Mouse (Mus musculus): Measurements from ENCODE around the gene Abhd4. TPM values are rescaled to one million over a fixed set of nuclear protein-coding genes. Genes with fewer than 3 reads are reported as not detected.
A peak's percentile ranks its signal among the peaks of the same experiment; 100 is the strongest.

The Abhd4 gene
- 118 and 121 TPM in 2 replicates for polyA plus RNA-seq (2014; fragmentation: Nextera tagmentation; extraction: Ambion mirVana)

DNA sequence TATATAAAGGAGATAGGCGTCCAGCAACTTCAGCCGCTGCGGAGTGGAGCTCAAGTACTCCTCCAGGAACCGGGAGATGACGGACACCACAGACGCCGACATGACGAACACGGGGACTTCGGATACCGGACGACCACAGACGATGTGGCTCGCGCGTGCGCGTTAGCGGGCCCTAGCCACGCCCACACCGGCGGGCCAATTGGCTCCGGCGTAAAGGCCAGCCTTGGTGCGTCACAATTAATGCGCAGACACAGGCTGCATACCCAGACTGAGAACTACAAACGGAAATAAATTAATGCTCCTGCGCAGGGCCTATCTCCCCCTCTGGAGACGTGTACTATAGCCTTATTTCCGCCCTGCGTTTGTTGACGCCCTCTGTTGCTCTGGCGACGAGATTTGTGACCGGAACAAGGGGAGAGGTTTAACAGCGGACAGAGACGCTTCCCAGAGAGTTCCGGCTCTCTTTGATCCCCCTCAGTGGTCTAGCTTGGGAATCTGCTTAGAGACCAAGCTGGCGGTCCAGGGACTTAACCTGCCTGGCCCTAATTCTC lies at the start of gene Abhd4, which contains the start of gene Dad1:
TSS of gene Abhd4 (plus strand) at position 448 of the 551 bp plus-strand sequence.
TSS of gene Dad1 (minus strand) at position 364 of the 551 bp plus-strand sequence.
- Histone ChIP-seq H3K9me3 (ENCODE audit: control insufficient read depth, low read length) (no peaks in the 10 kb centered on the region), H3K9ac (ENCODE audit: low read length) (peak within 1 kb of the TSS; percentile 83), H3K4me3 (ENCODE audit: control insufficient read depth in 1 of 2, insufficient read depth in 1 of 2, low read depth in 1 of 2, low read length in 2 of 2) (peak within 1 kb of the TSS; percentile 63 to 72), H3K36me3 (ENCODE audit: control insufficient read depth, insufficient read depth, low read length) (peaks cover 4% of the 10 kb centered on the region; the same call in 1 of the 2 replicates), H3K4me2 (ENCODE audit: low read length) (peak within 1 kb of the TSS; percentile 70), H3K27me3 (ENCODE audit: control insufficient read depth, insufficient read depth, low read length) (no peaks in the 10 kb centered on the region), H3K27ac (replicated peaks in 1 of 2; ENCODE audit: control insufficient read depth in 1 of 2, insufficient read depth in 1 of 2, low read depth in 2 of 2, low read length in 2 of 2) (peak within 1 kb of the TSS; percentile 88 to 97), H3K4me1 (ENCODE audit: control insufficient read depth in 2 of 2, insufficient read depth in 2 of 2, low read length in 2 of 2) (peaks cover 8 to 24% of the 10 kb centered on the region in 2 experiments)
- ATAC-seq (ENCODE audit: insufficient number of reproducible peaks, insufficient read depth, low FRiP score, low read depth), result peak; percentile 99
- under 1% methylated on average over 39 of the region's 39 CpGs for WGBS

DNA sequence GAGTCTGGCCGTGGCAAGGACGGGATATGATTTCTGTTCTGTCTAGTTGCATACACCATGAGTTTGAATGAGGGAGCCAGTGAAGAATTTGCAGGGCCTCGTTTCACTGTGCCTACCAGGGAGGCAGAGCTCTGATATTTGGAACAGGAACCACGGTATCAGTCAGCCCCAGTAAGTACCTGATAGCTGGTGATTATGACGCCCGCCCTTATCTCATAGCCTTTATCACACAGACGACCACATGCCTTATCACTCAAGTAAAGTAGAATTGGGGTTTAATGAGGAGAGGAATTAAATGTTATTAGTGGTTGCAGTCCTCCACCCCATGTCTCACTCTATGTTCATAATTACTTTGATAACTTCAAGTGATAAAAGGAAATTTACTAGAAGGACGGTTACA lies 49.7 kb upstream of the Abhd4 start:
- Histone ChIP-seq H3K4me1 (ENCODE audit: control insufficient read depth in 2 of 2, insufficient read depth in 2 of 2, low read length in 2 of 2) (peaks cover 15 to 22% of the 10 kb centered on the region in 2 experiments), H3K36me3 (ENCODE audit: control insufficient read depth, insufficient read depth, low read length) (no peaks in the 10 kb centered on the region), H3K9ac (ENCODE audit: low read length) (no peak overlapping the region), H3K9me3 (ENCODE audit: control insufficient read depth, low read length) (no peaks in the 10 kb centered on the region), H3K27ac (replicated peaks in 1 of 2; ENCODE audit: control insufficient read depth in 1 of 2, insufficient read depth in 1 of 2, low read depth in 2 of 2, low read length in 2 of 2) (no peak overlapping the region), H3K27me3 (ENCODE audit: control insufficient read depth, insufficient read depth, low read length) (no peaks in the 10 kb centered on the region), H3K4me2 (ENCODE audit: low read length) (no peak overlapping the region), H3K4me3 (ENCODE audit: control insufficient read depth in 1 of 2, insufficient read depth in 1 of 2, low read depth in 1 of 2, low read length in 2 of 2) (no peak overlapping the region)
- 28% methylated on average over 8 of the region's 8 CpGs for WGBS
- ATAC-seq (ENCODE audit: insufficient number of reproducible peaks, insufficient read depth, low FRiP score, low read depth), result no peak

DNA sequence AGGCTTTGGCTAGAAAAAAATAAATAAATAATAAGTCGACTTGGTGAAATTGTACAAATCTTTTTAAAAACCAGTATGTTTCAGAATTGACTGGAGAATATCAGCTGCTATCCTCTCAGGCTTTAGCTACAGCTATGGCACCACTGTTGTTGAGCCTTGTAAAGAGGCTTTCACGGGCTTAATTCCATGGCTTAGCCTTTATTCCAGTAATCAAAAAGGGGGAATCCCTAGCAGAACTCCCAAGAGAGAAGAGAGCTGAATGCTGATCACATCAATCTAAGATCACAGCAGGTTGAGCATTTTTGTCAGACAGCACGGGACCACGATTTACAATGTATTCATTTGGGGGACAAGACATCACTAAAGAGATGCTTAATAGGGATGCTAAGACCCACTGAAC lies 49.2 kb upstream of the Abhd4 start:
- peaks cover 15 to 22% of the 10 kb centered on the region in 2 experiments for H3K4me1 ChIP-seq (ENCODE audit: control insufficient read depth in 2 of 2, insufficient read depth in 2 of 2, low read length in 2 of 2)
- no peak overlapping the region for H3K27ac ChIP-seq (replicated peaks in 1 of 2; ENCODE audit: control insufficient read depth in 1 of 2, insufficient read depth in 1 of 2, low read depth in 2 of 2, low read length in 2 of 2)
- H3K4me3 ChIP-seq (ENCODE audit: control insufficient read depth in 1 of 2, insufficient read depth in 1 of 2, low read depth in 1 of 2, low read length in 2 of 2), result no peak overlapping the region
- no peak overlapping the region for H3K9ac ChIP-seq (ENCODE audit: low read length)
- H3K4me2 ChIP-seq (ENCODE audit: low read length), result no peak overlapping the region
- 81% methylated on average over 4 of the region's 4 CpGs for WGBS
- H3K27me3 ChIP-seq (ENCODE audit: control insufficient read depth, insufficient read depth, low read length), result no peaks in the 10 kb centered on the region
- no peak for ATAC-seq (ENCODE audit: insufficient number of reproducible peaks, insufficient read depth, low FRiP score, low read depth)
- no peaks in the 10 kb centered on the region for H3K9me3 ChIP-seq (ENCODE audit: control insufficient read depth, low read length)
- no peaks in the 10 kb centered on the region for H3K36me3 ChIP-seq (ENCODE audit: control insufficient read depth, insufficient read depth, low read length)

DNA sequence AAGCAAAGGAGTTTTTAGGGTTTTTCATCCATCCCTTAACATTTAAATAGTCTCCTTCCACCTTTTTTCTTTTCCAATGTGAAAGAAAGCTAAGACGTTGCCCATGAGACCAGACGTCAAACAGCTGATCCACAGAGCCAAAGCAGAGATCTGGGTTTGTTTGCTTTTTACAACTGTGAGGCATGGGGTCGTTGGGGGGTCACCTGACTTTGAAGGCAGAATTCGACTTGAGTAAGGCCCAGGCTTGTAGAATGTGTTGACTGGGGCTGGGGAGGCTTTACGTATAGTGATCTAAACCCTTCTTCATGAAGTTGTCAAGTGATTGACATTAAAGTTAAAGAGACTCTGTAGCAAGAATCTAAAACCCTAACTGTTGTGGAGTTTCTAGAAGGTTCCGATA lies 48.1 kb upstream of the Abhd4 start:
- H3K36me3 ChIP-seq (ENCODE audit: control insufficient read depth, insufficient read depth, low read length), result no peaks in the 10 kb centered on the region
- ATAC-seq (ENCODE audit: insufficient number of reproducible peaks, insufficient read depth, low FRiP score, low read depth), result no peak
- no peaks in the 10 kb centered on the region for H3K9me3 ChIP-seq (ENCODE audit: control insufficient read depth, low read length)
- H3K9ac ChIP-seq (ENCODE audit: low read length), result no peak overlapping the region
- no peak overlapping the region for H3K27ac ChIP-seq (replicated peaks in 1 of 2; ENCODE audit: control insufficient read depth in 1 of 2, insufficient read depth in 1 of 2, low read depth in 2 of 2, low read length in 2 of 2)
- H3K4me3 ChIP-seq (ENCODE audit: control insufficient read depth in 1 of 2, insufficient read depth in 1 of 2, low read depth in 1 of 2, low read length in 2 of 2), result no peak overlapping the region
- WGBS, result 54% methylated on average over 6 of the region's 6 CpGs
- peaks cover 15 to 22% of the 10 kb centered on the region in 2 experiments for H3K4me1 ChIP-seq (ENCODE audit: control insufficient read depth in 2 of 2, insufficient read depth in 2 of 2, low read length in 2 of 2)
- no peak overlapping the region for H3K4me2 ChIP-seq (ENCODE audit: low read length)
- no peaks in the 10 kb centered on the region for H3K27me3 ChIP-seq (ENCODE audit: control insufficient read depth, insufficient read depth, low read length)

DNA sequence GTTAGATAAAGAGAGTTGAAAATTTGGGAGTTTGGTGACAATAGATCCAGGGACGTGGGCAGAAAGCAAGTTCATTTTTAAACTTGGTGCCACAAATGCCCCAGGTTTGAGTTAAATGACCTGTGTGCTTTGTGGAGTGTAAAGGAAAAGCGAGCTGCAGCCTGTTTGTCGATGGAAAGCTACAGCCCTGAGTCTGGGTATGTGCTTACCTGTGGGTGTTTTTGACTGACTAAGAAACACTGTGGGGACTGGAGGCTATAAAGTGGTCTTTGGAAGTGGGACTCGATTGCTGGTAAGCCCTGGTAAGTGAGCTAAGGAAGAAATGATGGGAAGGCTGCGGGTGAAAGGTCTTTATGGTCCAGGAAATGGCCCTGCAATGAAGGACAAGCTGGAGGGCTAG lies 47.7 kb upstream of the Abhd4 start:
- H3K9ac ChIP-seq (ENCODE audit: low read length), result no peak overlapping the region
- no peaks in the 10 kb centered on the region for H3K36me3 ChIP-seq (ENCODE audit: control insufficient read depth, insufficient read depth, low read length)
- H3K9me3 ChIP-seq (ENCODE audit: control insufficient read depth, low read length), result no peaks in the 10 kb centered on the region
- no peak overlapping the region for H3K4me3 ChIP-seq (ENCODE audit: control insufficient read depth in 1 of 2, insufficient read depth in 1 of 2, low read depth in 1 of 2, low read length in 2 of 2)
- peaks cover 15 to 22% of the 10 kb centered on the region in 2 experiments for H3K4me1 ChIP-seq (ENCODE audit: control insufficient read depth in 2 of 2, insufficient read depth in 2 of 2, low read length in 2 of 2)
- no peak for ATAC-seq (ENCODE audit: insufficient number of reproducible peaks, insufficient read depth, low FRiP score, low read depth)
- no peak overlapping the region for H3K4me2 ChIP-seq (ENCODE audit: low read length)
- no peaks in the 10 kb centered on the region for H3K27me3 ChIP-seq (ENCODE audit: control insufficient read depth, insufficient read depth, low read length)
- H3K27ac ChIP-seq (replicated peaks in 1 of 2; ENCODE audit: control insufficient read depth in 1 of 2, insufficient read depth in 1 of 2, low read depth in 2 of 2, low read length in 2 of 2), result no peak overlapping the region
- 79% methylated on average over 5 of the region's 5 CpGs for WGBS

DNA sequence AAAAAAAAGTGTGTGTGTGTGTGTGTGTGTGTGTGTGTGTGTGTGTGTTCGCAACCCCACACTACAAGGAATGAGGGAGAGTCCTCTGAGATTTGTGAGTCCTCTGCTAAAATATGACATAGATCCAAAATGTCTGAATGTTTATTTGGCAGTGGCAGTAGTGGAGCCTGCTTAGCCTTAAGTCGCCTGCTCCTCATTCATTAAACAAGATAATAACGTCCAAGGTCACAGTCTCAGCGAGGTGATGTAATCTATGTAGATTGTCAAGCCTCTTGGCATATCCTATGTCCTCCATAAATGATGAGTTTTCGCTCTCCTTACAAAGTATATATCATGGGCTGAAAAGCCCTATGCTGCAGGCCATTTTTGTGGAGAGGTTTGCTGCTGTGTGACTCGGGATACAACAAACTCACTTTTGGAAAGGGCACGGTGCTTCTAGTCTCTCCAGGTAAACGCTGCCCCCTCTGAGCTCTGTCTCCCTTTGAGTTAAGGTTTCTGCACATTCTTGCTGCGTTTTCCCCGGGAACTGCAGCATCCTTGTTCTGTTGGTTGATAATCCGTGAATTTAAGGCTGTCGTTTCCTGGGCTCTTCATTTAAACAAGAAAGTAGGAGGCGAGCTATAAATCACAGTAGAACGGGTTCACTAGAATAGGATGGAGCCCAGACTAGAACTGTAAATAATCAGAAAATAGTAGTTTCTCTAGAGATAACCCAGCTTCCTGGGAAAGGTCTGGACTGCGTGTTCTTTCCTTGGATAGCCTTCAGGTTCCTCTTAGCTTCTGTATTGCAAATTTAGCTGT lies 47.0 kb upstream of the Abhd4 start:
- ATAC-seq (ENCODE audit: insufficient number of reproducible peaks, insufficient read depth, low FRiP score, low read depth), result no peak
- WGBS, result 49% methylated on average over 15 of the region's 15 CpGs

DNA sequence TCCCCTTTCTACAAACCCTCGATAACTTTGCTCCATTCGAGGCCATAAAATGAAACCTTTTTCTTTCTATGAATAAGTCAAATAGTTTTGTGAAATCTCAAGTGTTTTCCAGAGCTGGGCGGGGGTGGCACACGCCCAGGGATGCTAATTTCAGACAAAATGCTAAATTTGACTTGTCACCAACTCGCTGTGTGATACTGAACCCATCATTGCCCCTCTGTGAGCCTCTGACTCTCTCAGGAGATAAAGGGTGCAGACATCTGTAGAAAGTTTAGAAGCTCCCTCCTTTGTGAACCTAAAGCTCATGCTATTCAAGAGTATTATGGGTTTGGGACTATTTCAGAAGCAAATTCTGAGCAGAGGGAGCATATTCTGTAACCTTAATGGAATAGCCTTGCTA lies 46.1 kb upstream of the Abhd4 start:
- no peak overlapping the region for H3K4me3 ChIP-seq (ENCODE audit: control insufficient read depth in 1 of 2, insufficient read depth in 1 of 2, low read depth in 1 of 2, low read length in 2 of 2)
- no peaks in the 10 kb centered on the region for H3K27me3 ChIP-seq (ENCODE audit: control insufficient read depth, insufficient read depth, low read length)
- H3K36me3 ChIP-seq (ENCODE audit: control insufficient read depth, insufficient read depth, low read length), result no peaks in the 10 kb centered on the region
- H3K4me1 ChIP-seq (ENCODE audit: control insufficient read depth in 2 of 2, insufficient read depth in 2 of 2, low read length in 2 of 2), result peaks cover 15 to 22% of the 10 kb centered on the region in 2 experiments
- 48% methylated on average over 5 of the region's 5 CpGs for WGBS
- no peak overlapping the region for H3K4me2 ChIP-seq (ENCODE audit: low read length)
- H3K9ac ChIP-seq (ENCODE audit: low read length), result no peak overlapping the region
- ATAC-seq (ENCODE audit: insufficient number of reproducible peaks, insufficient read depth, low FRiP score, low read depth), result no peak
- no peak overlapping the region for H3K27ac ChIP-seq (replicated peaks in 1 of 2; ENCODE audit: control insufficient read depth in 1 of 2, insufficient read depth in 1 of 2, low read depth in 2 of 2, low read length in 2 of 2)
- no peaks in the 10 kb centered on the region for H3K9me3 ChIP-seq (ENCODE audit: control insufficient read depth, low read length)

More for the DNA sequence above, 47.0 kb upstream of the Abhd4 start:
- H3K27ac ChIP-seq (replicated peaks in 1 of 2; ENCODE audit: control insufficient read depth in 1 of 2, insufficient read depth in 1 of 2, low read depth in 2 of 2, low read length in 2 of 2), result peak overlapping the region in 1 of 2 experiments; percentile 7; a peak in 1 of 4 replicates
- H3K27me3 ChIP-seq (ENCODE audit: control insufficient read depth, insufficient read depth, low read length), result no peaks in the 10 kb centered on the region
- no peaks in the 10 kb centered on the region for H3K36me3 ChIP-seq (ENCODE audit: control insufficient read depth, insufficient read depth, low read length)
- no peaks in the 10 kb centered on the region for H3K9me3 ChIP-seq (ENCODE audit: control insufficient read depth, low read length)
- H3K9ac ChIP-seq (ENCODE audit: low read length), result no peak overlapping the region
- H3K4me1 ChIP-seq (ENCODE audit: control insufficient read depth in 2 of 2, insufficient read depth in 2 of 2, low read length in 2 of 2), result peaks cover 15 to 22% of the 10 kb centered on the region in 2 experiments
- no peak overlapping the region for H3K4me2 ChIP-seq (ENCODE audit: low read length)
- H3K4me3 ChIP-seq (ENCODE audit: control insufficient read depth in 1 of 2, insufficient read depth in 1 of 2, low read depth in 1 of 2, low read length in 2 of 2), result no peak overlapping the region

Measured in heart, embryonic 14.5 days (tissue).